Mouse (Mus musculus): ENCODE data around the gene Fgfr2. TPM values are rescaled to one million over a fixed set of nuclear protein-coding genes. Genes with fewer than 3 reads are reported as not detected.

Gene Fgfr2
- polyA plus RNA-seq, 1 experiment from 2014 or later = 20.3 TPM

- H3K4me3 ChIP-seq (ENCODE audit: low read length) = no peak overlapping the region
- no peak for ATAC-seq (replicated peaks; ENCODE audit: extremely low read depth, insufficient read depth, low FRiP score)
- WGBS = 38% methylated on average over 3 of the region's 3 CpGs
Measured at GRCm38 (mm10) chr7:132585695-132586491, 537.3 kb downstream of the Fgfr2 start.

GRCm38 (mm10) chr7:132581441-132581840 is 541.7 kb downstream of the Fgfr2 start:
- no peaks in the 10 kb centered on the region for H3K36me3 ChIP-seq (ENCODE audit: control insufficient read depth, insufficient read depth)
- H3K4me3 ChIP-seq (ENCODE audit: low read length) = no peak overlapping the region
- H3K9ac ChIP-seq (ENCODE audit: low read length) = no peak overlapping the region
- WGBS = 90% methylated on average over 2 of the region's 2 CpGs
- no peak overlapping the region for H3K4me2 ChIP-seq (ENCODE audit: low read depth, low read length)
- no peak for ATAC-seq (replicated peaks; ENCODE audit: extremely low read depth, insufficient read depth, low FRiP score)
- no peaks in the 10 kb centered on the region for H3K27me3 ChIP-seq (ENCODE audit: control insufficient read depth, insufficient read depth, low read length)
- H3K4me1 ChIP-seq (ENCODE audit: control insufficient read depth, insufficient read depth, low read length) = peaks cover 7% of the 10 kb centered on the region
- no peak overlapping the region for H3K27ac ChIP-seq (ENCODE audit: low read length)
- H3K9me3 ChIP-seq (replicated peaks; ENCODE audit: control insufficient read depth, low read length) = no peaks in the 10 kb centered on the region

More at GRCm38 (mm10) chr7:132585695-132586491, 537.3 kb downstream of the Fgfr2 start:
- Histone ChIP-seq H3K4me1 (ENCODE audit: control insufficient read depth, insufficient read depth, low read length) (0 out of 2 replicates have a peak, but pooled peaks cover 3% of the 10 kb centered on the region), H3K4me2 (ENCODE audit: low read depth, low read length) (no peak overlapping the region), H3K27me3 (ENCODE audit: control insufficient read depth, insufficient read depth, low read length) (no peaks in the 10 kb centered on the region), H3K9me3 (replicated peaks; ENCODE audit: control insufficient read depth, low read length) (no peaks in the 10 kb centered on the region), H3K9ac (ENCODE audit: low read length) (no peak overlapping the region), H3K36me3 (ENCODE audit: control insufficient read depth, insufficient read depth) (no peaks in the 10 kb centered on the region), H3K27ac (ENCODE audit: low read length) (no peak overlapping the region)

GRCm38 (mm10) chr7:132580511-132580910 is 542.6 kb downstream of the Fgfr2 start:
- Histone ChIP-seq H3K27me3 (ENCODE audit: control insufficient read depth, insufficient read depth, low read length) (no peaks in the 10 kb centered on the region), H3K4me2 (ENCODE audit: low read depth, low read length) (no peak overlapping the region), H3K9ac (ENCODE audit: low read length) (no peak overlapping the region), H3K36me3 (ENCODE audit: control insufficient read depth, insufficient read depth) (no peaks in the 10 kb centered on the region), H3K4me1 (ENCODE audit: control insufficient read depth, insufficient read depth, low read length) (peaks cover 5% of the 10 kb centered on the region), H3K27ac (ENCODE audit: low read length) (no peak overlapping the region), H3K9me3 (replicated peaks; ENCODE audit: control insufficient read depth, low read length) (no peaks in the 10 kb centered on the region), H3K4me3 (ENCODE audit: low read length) (no peak overlapping the region)
- no peak for ATAC-seq (replicated peaks; ENCODE audit: extremely low read depth, insufficient read depth, low FRiP score)
- WGBS = 63% methylated on average over 6 of the region's 6 CpGs

- Histone ChIP-seq H3K27ac (ENCODE audit: low read length) (peak overlapping the region; percentile 93), H3K4me3 (ENCODE audit: low read length) (peak overlapping the region; percentile 64), H3K9me3 (replicated peaks; ENCODE audit: control insufficient read depth, low read length) (no peaks in the 10 kb centered on the region), H3K27me3 (ENCODE audit: control insufficient read depth, insufficient read depth, low read length) (no peaks in the 10 kb centered on the region), H3K4me2 (ENCODE audit: low read depth, low read length) (peak overlapping the region; percentile 73), H3K36me3 (ENCODE audit: control insufficient read depth, insufficient read depth) (no peaks in the 10 kb centered on the region), H3K4me1 (ENCODE audit: control insufficient read depth, insufficient read depth, low read length) (peaks cover 27% of the 10 kb centered on the region), H3K9ac (ENCODE audit: low read length) (peak overlapping the region; percentile 78)
- 52% methylated on average over 4 of the region's 4 CpGs for WGBS
- ATAC-seq (replicated peaks; ENCODE audit: extremely low read depth, insufficient read depth, low FRiP score) = no peak
Measured at GRCm38 (mm10) chr7:132576891-132577290, 546.3 kb downstream of the Fgfr2 start.

- WGBS = under 1% methylated on average over 49 of the region's 49 CpGs
- H3K9ac ChIP-seq (ENCODE audit: low read length) = peak within 1 kb of the TSS; percentile 78
- H3K27me3 ChIP-seq (ENCODE audit: control insufficient read depth, insufficient read depth, low read length) = no peaks in the 10 kb centered on the region
- H3K27ac ChIP-seq (ENCODE audit: low read length) = peak within 1 kb of the TSS; percentile 93
- no peaks in the 10 kb centered on the region for H3K36me3 ChIP-seq (ENCODE audit: control insufficient read depth, insufficient read depth)
- H3K9me3 ChIP-seq (replicated peaks; ENCODE audit: control insufficient read depth, low read length) = no peaks in the 10 kb centered on the region
- peak; percentile 97 for ATAC-seq (replicated peaks; ENCODE audit: extremely low read depth, insufficient read depth, low FRiP score)
- H3K4me3 ChIP-seq (ENCODE audit: low read length) = peak within 1 kb of the TSS; percentile 64
- H3K4me1 ChIP-seq (ENCODE audit: control insufficient read depth, insufficient read depth, low read length) = peaks cover 35% of the 10 kb centered on the region
- peak within 1 kb of the TSS; percentile 73 for H3K4me2 ChIP-seq (ENCODE audit: low read depth, low read length)
Measured at GRCm38 (mm10) chr7:132576116-132576650, 547.0 kb downstream of the Fgfr2 start, which contains the start of gene Oat. Gene Oat, minus strand, starts transcription at chr7:132576398.

- Histone ChIP-seq H3K4me2 (ENCODE audit: low read depth, low read length) (peak overlapping the region; percentile 73), H3K27ac (ENCODE audit: low read length) (peak overlapping the region; percentile 93), H3K9me3 (replicated peaks; ENCODE audit: control insufficient read depth, low read length) (no peaks in the 10 kb centered on the region), H3K9ac (ENCODE audit: low read length) (peak overlapping the region; percentile 78), H3K4me1 (ENCODE audit: control insufficient read depth, insufficient read depth, low read length) (peaks cover 37% of the 10 kb centered on the region), H3K4me3 (ENCODE audit: low read length) (peak overlapping the region; percentile 64), H3K27me3 (ENCODE audit: control insufficient read depth, insufficient read depth, low read length) (no peaks in the 10 kb centered on the region), H3K36me3 (ENCODE audit: control insufficient read depth, insufficient read depth) (no peaks in the 10 kb centered on the region)
- 0% methylated on average over 13 of the region's 13 CpGs for WGBS
- peak; percentile 89 for ATAC-seq (replicated peaks; ENCODE audit: extremely low read depth, insufficient read depth, low FRiP score)
Measured at GRCm38 (mm10) chr7:132575623-132576022, 547.5 kb downstream of the Fgfr2 start.

- Histone ChIP-seq H3K4me2 (ENCODE audit: low read depth, low read length) (no peak overlapping the region), H3K27me3 (ENCODE audit: control insufficient read depth, insufficient read depth, low read length) (no peaks in the 10 kb centered on the region), H3K36me3 (ENCODE audit: control insufficient read depth, insufficient read depth) (no peaks in the 10 kb centered on the region), H3K4me3 (ENCODE audit: low read length) (no peak overlapping the region), H3K4me1 (ENCODE audit: control insufficient read depth, insufficient read depth, low read length) (peaks cover 47% of the 10 kb centered on the region), H3K9me3 (replicated peaks; ENCODE audit: control insufficient read depth, low read length) (no peaks in the 10 kb centered on the region), H3K9ac (ENCODE audit: low read length) (no peak overlapping the region), H3K27ac (ENCODE audit: low read length) (no peak overlapping the region)
- 89% methylated on average over 5 of the region's 5 CpGs for WGBS
- ATAC-seq (replicated peaks; ENCODE audit: extremely low read depth, insufficient read depth, low FRiP score) = no peak
Measured at GRCm38 (mm10) chr7:132574646-132575045, 548.5 kb downstream of the Fgfr2 start.

GRCm38 (mm10) chr7:132573205-132573604 is 549.9 kb downstream of the Fgfr2 start:
- Histone ChIP-seq H3K27me3 (ENCODE audit: control insufficient read depth, insufficient read depth, low read length) (no peaks in the 10 kb centered on the region), H3K27ac (ENCODE audit: low read length) (0 out of 2 replicates have a peak overlapping the region, but pooled peaks have one; percentile 0), H3K4me3 (ENCODE audit: low read length) (no peak overlapping the region), H3K4me1 (ENCODE audit: control insufficient read depth, insufficient read depth, low read length) (peaks cover 51% of the 10 kb centered on the region), H3K9ac (ENCODE audit: low read length) (no peak overlapping the region), H3K9me3 (replicated peaks; ENCODE audit: control insufficient read depth, low read length) (no peaks in the 10 kb centered on the region), H3K4me2 (ENCODE audit: low read depth, low read length) (no peak overlapping the region), H3K36me3 (ENCODE audit: control insufficient read depth, insufficient read depth) (peaks cover 2% of the 10 kb centered on the region; the same call in 1 of the 2 replicates)
- no peak for ATAC-seq (replicated peaks; ENCODE audit: extremely low read depth, insufficient read depth, low FRiP score)
- 69% methylated on average over 6 of the region's 6 CpGs for WGBS

GRCm38 (mm10) chr7:132572738-132573137 is 550.4 kb downstream of the Fgfr2 start:
- Histone ChIP-seq H3K27ac (ENCODE audit: low read length) (no peak overlapping the region), H3K9ac (ENCODE audit: low read length) (no peak overlapping the region), H3K27me3 (ENCODE audit: control insufficient read depth, insufficient read depth, low read length) (no peaks in the 10 kb centered on the region), H3K4me1 (ENCODE audit: control insufficient read depth, insufficient read depth, low read length) (peaks cover 51% of the 10 kb centered on the region), H3K9me3 (replicated peaks; ENCODE audit: control insufficient read depth, low read length) (no peaks in the 10 kb centered on the region), H3K36me3 (ENCODE audit: control insufficient read depth, insufficient read depth) (peaks cover 6% of the 10 kb centered on the region; the same call in 1 of the 2 replicates), H3K4me3 (ENCODE audit: low read length) (no peak overlapping the region), H3K4me2 (ENCODE audit: low read depth, low read length) (no peak overlapping the region)
- no peak for ATAC-seq (replicated peaks; ENCODE audit: extremely low read depth, insufficient read depth, low FRiP score)
- 53% methylated on average over 3 of the region's 3 CpGs for WGBS
